In the genomic region with DNA sequence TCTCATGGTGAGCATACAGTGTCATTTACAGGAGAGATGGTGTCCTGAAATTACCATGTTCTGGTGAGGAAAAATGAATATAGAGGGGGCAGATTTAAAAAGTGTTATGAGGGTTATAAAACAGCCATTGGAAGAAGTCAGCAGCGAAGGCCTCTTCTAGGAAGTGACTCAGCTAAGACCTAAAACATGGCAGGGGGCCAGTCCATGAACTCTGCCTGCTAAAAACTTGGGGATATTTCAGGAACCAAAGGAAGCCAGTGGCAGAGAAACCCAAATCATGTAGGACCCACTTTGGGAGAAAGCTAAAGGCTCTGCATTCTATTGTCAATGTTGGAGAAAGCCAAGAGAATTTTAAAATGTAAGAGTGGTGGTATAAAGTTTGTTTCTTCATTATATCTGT, we compare ENCODE assay signal across 20 mouse cellular contexts. TPM values are rescaled to one million over a fixed set of nuclear protein-coding genes. Genes with fewer than 3 reads are reported as not detected.
DNase-seq lines count a peak whose midpoint lies in the region; ATAC-seq lines count a peak whose summit lies in the region.
"Had no signal": no experiment of that assay in that cellular context is flagged by ENCODE, and none has a peak within 500 bp of the region (broad histone marks: within the 10 kb centered on the region; RNA-seq: fewer than 3 reads in every experiment).

No protein-coding gene starts in this region.

- H3K9ac ChIP-seq in heart, embryonic 11.5 days (ENCODE audit: low read depth, low read length) = no peak overlapping the region
- no peak overlapping the region for H3K9ac ChIP-seq in forebrain, embryonic 15.5 days (replicated peaks)
- H3K9ac ChIP-seq: forebrain, embryonic 12.5 days; hindbrain, embryonic 12.5 days; kidney, embryonic 15.5 days; midbrain, embryonic 13.5 days; neural tube, embryonic 13.5 days had no signal

- no peaks in the 10 kb centered on the region for H3K79me2 ChIP-seq in macrophage (ENCODE audit: inconsistent target)

- DNase-seq in adrenal gland, adult 2 months = peak; percentile 58
- no peak for DNase-seq in adrenal gland, adult 8-10 months
- DNase-seq in heart, postnatal 4 days = peak; percentile 35
- peak; percentile 90 for DNase-seq in adipocyte (ENCODE audit: low spot score)
- DNase-seq: B cell, adult 2 months; cerebellum, adult 18-20 months; cerebellum, postnatal 36 days; heart, adult 2 months; right cerebral cortex, adult 18-20 months had no signal

- H3K9me3 ChIP-seq in heart, embryonic 11.5 days (replicated peaks; ENCODE audit: control insufficient read depth, low read length) = no peaks in the 10 kb centered on the region
- H3K9me3 ChIP-seq in forebrain, embryonic 15.5 days = no peaks in the 10 kb centered on the region
- H3K9me3 ChIP-seq: embryonic facial prominence, embryonic 10.5 days; forebrain, embryonic 12.5 days; hindbrain, embryonic 12.5 days; kidney, embryonic 15.5 days; midbrain, embryonic 13.5 days; neural tube, embryonic 13.5 days had no signal

- H3K27me3 ChIP-seq in heart, embryonic 11.5 days (ENCODE audit: control insufficient read depth, insufficient read depth, low read length) = no peaks in the 10 kb centered on the region
- H3K27me3 ChIP-seq in forebrain, embryonic 15.5 days = no peaks in the 10 kb centered on the region; the same call in 1 of the 2 replicates
- H3K27me3 ChIP-seq: forebrain, embryonic 12.5 days; hindbrain, embryonic 12.5 days; kidney, embryonic 15.5 days; neural tube, embryonic 13.5 days had no signal

- H3K27ac ChIP-seq in heart, embryonic 11.5 days (ENCODE audit: low read depth, low read length) = no peak overlapping the region
- peak overlapping the region; percentile 25; the same call in 1 of the 2 replicates for H3K27ac ChIP-seq in macrophage
- no peak overlapping the region for H3K27ac ChIP-seq in forebrain, embryonic 15.5 days (replicated peaks)
- H3K27ac ChIP-seq: forebrain, embryonic 12.5 days; kidney, embryonic 15.5 days; liver, embryonic 14.5 days; midbrain, embryonic 13.5 days had no signal

- no peak for ATAC-seq in heart, embryonic 11.5 days (replicated peaks; ENCODE audit: insufficient number of reproducible peaks, low FRiP score, low TSS enrichment)
- ATAC-seq in forebrain, embryonic 15.5 days (replicated peaks) = no peak
- ATAC-seq: inflammation-experienced regulatory T-cells, adult 6 months had no signal

- no peaks in the 10 kb centered on the region for H3K36me3 ChIP-seq in heart, embryonic 11.5 days (ENCODE audit: control insufficient read depth, insufficient read depth, low read length)
- H3K36me3 ChIP-seq in macrophage (ENCODE audit: inconsistent target) = no peaks in the 10 kb centered on the region
- no peaks in the 10 kb centered on the region for H3K36me3 ChIP-seq in forebrain, embryonic 15.5 days
- H3K36me3 ChIP-seq: embryonic facial prominence, embryonic 10.5 days; forebrain, embryonic 12.5 days; hindbrain, embryonic 12.5 days; kidney, embryonic 15.5 days; midbrain, embryonic 13.5 days; neural tube, embryonic 13.5 days had no signal

- peaks cover 4% of the 10 kb centered on the region; the same call in 1 of the 2 replicates for H3K4me1 ChIP-seq in heart, embryonic 11.5 days (ENCODE audit: control insufficient read depth, insufficient read depth, low read length)
- peaks cover 5% of the 10 kb centered on the region for H3K4me1 ChIP-seq in forebrain, embryonic 15.5 days

- 78% methylated on average over 1 of the region's 1 CpGs for WGBS in heart, embryonic 11.5 days (ENCODE audit: insufficient replicate concordance)
- WGBS in macrophage (ENCODE audit: missing documents) = 21% methylated on average over 1 of the region's 1 CpGs
- 92% methylated on average over 1 of the region's 1 CpGs for WGBS in forebrain, embryonic 15.5 days

- H3K4me2 ChIP-seq in heart, embryonic 11.5 days = no peak overlapping the region
- no peak overlapping the region for H3K4me2 ChIP-seq in forebrain, embryonic 15.5 days (replicated peaks)
- H3K4me2 ChIP-seq: forebrain, embryonic 12.5 days; kidney, embryonic 15.5 days; midbrain, embryonic 13.5 days had no signal

- H3K4me3 ChIP-seq in heart, embryonic 11.5 days (ENCODE audit: low read depth, low read length) = no peak overlapping the region
- H3K4me3 ChIP-seq in macrophage (ENCODE audit: inconsistent target) = no peak overlapping the region
- H3K4me3 ChIP-seq in forebrain, embryonic 15.5 days = no peak overlapping the region
- H3K4me3 ChIP-seq: forebrain, embryonic 12.5 days; heart, adult 2 months; hindbrain, embryonic 12.5 days; kidney, embryonic 15.5 days; midbrain, embryonic 13.5 days; neural tube, embryonic 13.5 days had no signal

RNA-seq across cellular contexts. Expression of a gene that starts 6.9 kb away (rescaled TPM):
- total RNA-seq in adrenal gland, adult 2 months (2021) = 100 to 1,000 TPM in 1 of 2 experiments, 10 to 100 TPM in 1; 79.2 to 131 TPM
- polyA plus RNA-seq in adrenal gland, adult 2 months (2012; rRNA removed) = 97.2 and 127 TPM in 2 replicates
- 100 to 1,000 TPM in 1 of 4 experiments, 10 to 100 TPM in 3; 67.0 to 111 (median 83.5) TPM for total RNA-seq in adrenal gland, adult 8-10 months (2022)
- 10 to 100 TPM; 21.1 to 22.6 TPM for total RNA-seq in heart, postnatal 4 days (2021)
- polyA plus RNA-seq in heart, embryonic 11.5 days (2014; fragmentation: Nextera tagmentation; extraction: Ambion mirVana) = 28.5 and 31.2 TPM in 2 replicates
- 1,000 to 10,000 TPM in 11 of 26 experiments, 100 to 1,000 TPM in 15; 220 to 2,159 (median 851) TPM for total RNA-seq in macrophage (2018; cell fraction: chromatin; rRNA removed)
- 1,000 to 10,000 TPM in 11 of 26 experiments, 100 to 1,000 TPM in 15; 200 to 1,584 (median 595) TPM for total RNA-seq in macrophage (2018; cell fraction: cytosol; rRNA removed)
- 1,000 to 10,000 TPM in 12 of 26 experiments, 100 to 1,000 TPM in 14; 209 to 1,911 (median 748) TPM for total RNA-seq in macrophage (2018; cell fraction: nucleus; rRNA removed)
- 230 to 518 TPM (median 277 TPM) in 3 replicates for polyA plus RNA-seq in macrophage (2018)
- polyA plus RNA-seq in forebrain, embryonic 15.5 days (2015; fragmentation: Nextera tagmentation; extraction: Ambion mirVana) = 10.0 and 11.4 TPM in 2 replicates
